Comparison of ENCODE assay signal across 9 mouse cellular contexts in genomic region chr6:84385696-84386095, GRCm38 (mm10).
DNase-seq lines count a peak whose midpoint lies in the region; ATAC-seq and TF ChIP-seq lines count a peak whose summit lies in the region.
"Had no signal": no experiment of that assay in that cellular context is flagged by ENCODE, and none has a peak within 500 bp of the region (broad histone marks: within the 10 kb centered on the region; RNA-seq: fewer than 3 reads in every experiment).

No protein-coding gene starts in this region.

- TF ChIP-seq POLR2A in testis, adult 2 months (IDR thresholded peaks at IDR 0.05; ENCODE audit: control insufficient read depth, low read depth, low read length), result no peak

- H3K4me2 ChIP-seq in liver, postnatal 0 days (ENCODE audit: low read depth, low read length), result no peak overlapping the region
- no peak overlapping the region for H3K4me2 ChIP-seq in forebrain, embryonic 15.5 days (replicated peaks)
- no peak overlapping the region for H3K4me2 ChIP-seq in hindbrain, embryonic 14.5 days (replicated peaks)
- H3K4me2 ChIP-seq: embryonic facial prominence, embryonic 13.5 days had no signal

- no peaks in the 10 kb centered on the region for H3K9me3 ChIP-seq in liver, postnatal 0 days (ENCODE audit: low read length)
- H3K9me3 ChIP-seq in forebrain, embryonic 15.5 days, result no peaks in the 10 kb centered on the region
- H3K9me3 ChIP-seq in hindbrain, embryonic 14.5 days (ENCODE audit: control insufficient read depth, low read length), result no peaks in the 10 kb centered on the region
- H3K9me3 ChIP-seq: embryonic facial prominence, embryonic 13.5 days had no signal

- no peak for TF ChIP-seq CTCF in liver, postnatal 0 days (IDR thresholded peaks at IDR 0.05; ENCODE audit: low read depth)
- TF ChIP-seq CTCF in testis, adult 2 months (IDR thresholded peaks at IDR 0.05; ENCODE audit: control insufficient read depth, insufficient read depth, insufficient replicate concordance, low read depth, low read length), result no peak

- peak; percentile 78 for TF ChIP-seq EP300 in liver, postnatal 0 days (IDR thresholded peaks at IDR 0.05; ENCODE audit: low read depth)

- peak; percentile 85 for ATAC-seq in liver, postnatal 0 days
- no peak for ATAC-seq in forebrain, embryonic 15.5 days (replicated peaks)
- no peak for ATAC-seq in hindbrain, embryonic 14.5 days (ENCODE audit: low FRiP score)

- H3K27ac ChIP-seq in liver, postnatal 0 days (ENCODE audit: low read depth), result no peak overlapping the region
- H3K27ac ChIP-seq in testis, adult 2 months (ENCODE audit: control insufficient read depth, insufficient read depth, low read depth, low read length), result peak overlapping the region; percentile 61
- H3K27ac ChIP-seq in forebrain, embryonic 15.5 days (replicated peaks), result no peak overlapping the region
- no peak overlapping the region for H3K27ac ChIP-seq in hindbrain, embryonic 14.5 days
- H3K27ac ChIP-seq: embryonic facial prominence, embryonic 13.5 days had no signal

- no peaks in the 10 kb centered on the region for H3K4me1 ChIP-seq in liver, postnatal 0 days (ENCODE audit: insufficient read depth)
- peaks cover 4% of the 10 kb centered on the region; the same call in 1 of the 2 replicates for H3K4me1 ChIP-seq in testis, adult 2 months (ENCODE audit: control insufficient read depth, insufficient read depth, low read length)
- H3K4me1 ChIP-seq in forebrain, embryonic 15.5 days, result no peaks in the 10 kb centered on the region
- H3K4me1 ChIP-seq in hindbrain, embryonic 14.5 days (replicated peaks; ENCODE audit: control insufficient read depth, insufficient read depth, low read length), result no peaks in the 10 kb centered on the region

- H3K4me3 ChIP-seq in liver, postnatal 0 days (ENCODE audit: low read depth, low read length), result no peak overlapping the region
- no peak overlapping the region for H3K4me3 ChIP-seq in testis, adult 2 months (ENCODE audit: control insufficient read depth, low read depth, low read length)
- no peak overlapping the region for H3K4me3 ChIP-seq in forebrain, embryonic 15.5 days
- no peak overlapping the region for H3K4me3 ChIP-seq in hindbrain, embryonic 14.5 days (replicated peaks; ENCODE audit: low read length)
- H3K4me3 ChIP-seq: embryonic facial prominence, embryonic 13.5 days had no signal

- intact Hi-C loops in left cerebral cortex, postnatal 4 days (cut with DNase I), result no loop called here

- DNase-seq in left cerebral cortex, postnatal 4 days, result peak; percentile 18
- DNase-seq in left cerebral cortex, adult 18-20 months (ENCODE audit: low spot score in 2 of 2), result no peak
- DNase-seq in fibroblast of lung, adult 2 months (ENCODE audit: low read depth), result peak; percentile 72
- DNase-seq in heart, postnatal 4 days, result peak; percentile 59
- peak; percentile 66 for DNase-seq in liver, postnatal 0 days
- DNase-seq in hindbrain, embryonic 14.5 days (ENCODE audit: low spot score), result no peak

- no peaks in the 10 kb centered on the region for H3K36me3 ChIP-seq in liver, postnatal 0 days (replicated peaks; ENCODE audit: insufficient read depth, low read length)
- no peaks in the 10 kb centered on the region for H3K36me3 ChIP-seq in testis, adult 2 months (ENCODE audit: control insufficient read depth, insufficient read depth, low read length)
- H3K36me3 ChIP-seq in forebrain, embryonic 15.5 days, result no peaks in the 10 kb centered on the region
- H3K36me3 ChIP-seq in hindbrain, embryonic 14.5 days (replicated peaks; ENCODE audit: control insufficient read depth, insufficient read depth), result no peaks in the 10 kb centered on the region
- H3K36me3 ChIP-seq: embryonic facial prominence, embryonic 13.5 days had no signal

- H3K27me3 ChIP-seq in liver, postnatal 0 days (ENCODE audit: insufficient read depth, low read length), result no peaks in the 10 kb centered on the region
- H3K27me3 ChIP-seq in testis, adult 2 months (ENCODE audit: control insufficient read depth, insufficient read depth, low read length), result no peaks in the 10 kb centered on the region
- H3K27me3 ChIP-seq in forebrain, embryonic 15.5 days, result no peaks in the 10 kb centered on the region
- H3K27me3 ChIP-seq in hindbrain, embryonic 14.5 days (ENCODE audit: control insufficient read depth, insufficient read depth, low read length), result no peaks in the 10 kb centered on the region
- H3K27me3 ChIP-seq: embryonic facial prominence, embryonic 13.5 days had no signal

- WGBS in liver, postnatal 0 days (ENCODE audit: insufficient replicate concordance), result 23% methylated on average over 10 of the region's 10 CpGs
- 73% methylated on average over 10 of the region's 10 CpGs for WGBS in forebrain, embryonic 15.5 days
- WGBS in hindbrain, embryonic 14.5 days, result 51% methylated on average over 10 of the region's 10 CpGs

- no peak overlapping the region for H3K9ac ChIP-seq in liver, postnatal 0 days (replicated peaks)
- no peak overlapping the region for H3K9ac ChIP-seq in forebrain, embryonic 15.5 days (replicated peaks)
- no peak overlapping the region for H3K9ac ChIP-seq in hindbrain, embryonic 14.5 days
- H3K9ac ChIP-seq: embryonic facial prominence, embryonic 13.5 days had no signal

Comparison
In these comparisons a context has a peak if more than half of its experiments do, and no peak if none do; other contexts are left out.
1. DNase-seq: peak in left cerebral cortex, postnatal 4 days (single experiment), fibroblast of lung, adult 2 months (single experiment), heart, postnatal 4 days (single experiment) and liver, postnatal 0 days (single experiment); none in left cerebral cortex, adult 18-20 months (0 of 2) and hindbrain, embryonic 14.5 days (single experiment).